Mouse (Mus musculus): ENCODE data around the gene Adgrl2.
A peak's percentile ranks its signal among the peaks of the same experiment; 100 is the strongest.

Adgrl2 gene

DNA sequence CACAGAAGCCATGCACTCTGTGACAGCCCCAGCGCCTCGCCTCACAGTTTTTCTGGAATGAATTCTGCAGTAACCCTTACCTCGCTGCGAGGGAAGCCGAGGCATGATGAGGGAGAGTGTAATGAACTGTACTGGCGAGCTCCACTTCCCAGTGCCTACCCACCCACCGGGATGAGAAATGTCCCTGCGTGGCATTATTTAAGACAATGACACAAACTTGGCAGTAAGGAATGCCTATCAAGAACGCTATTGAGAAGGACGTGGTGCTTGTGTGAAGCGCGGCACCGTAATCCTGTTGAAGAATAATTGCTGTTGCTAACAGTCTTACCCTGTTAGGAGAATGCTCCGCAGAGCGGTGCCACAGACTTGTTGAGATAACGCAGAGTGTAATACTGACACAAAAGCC, 13.2 kb downstream of the Adgrl2 start:
- no peak for DNase-seq (ENCODE audit: low read depth)

DNA sequence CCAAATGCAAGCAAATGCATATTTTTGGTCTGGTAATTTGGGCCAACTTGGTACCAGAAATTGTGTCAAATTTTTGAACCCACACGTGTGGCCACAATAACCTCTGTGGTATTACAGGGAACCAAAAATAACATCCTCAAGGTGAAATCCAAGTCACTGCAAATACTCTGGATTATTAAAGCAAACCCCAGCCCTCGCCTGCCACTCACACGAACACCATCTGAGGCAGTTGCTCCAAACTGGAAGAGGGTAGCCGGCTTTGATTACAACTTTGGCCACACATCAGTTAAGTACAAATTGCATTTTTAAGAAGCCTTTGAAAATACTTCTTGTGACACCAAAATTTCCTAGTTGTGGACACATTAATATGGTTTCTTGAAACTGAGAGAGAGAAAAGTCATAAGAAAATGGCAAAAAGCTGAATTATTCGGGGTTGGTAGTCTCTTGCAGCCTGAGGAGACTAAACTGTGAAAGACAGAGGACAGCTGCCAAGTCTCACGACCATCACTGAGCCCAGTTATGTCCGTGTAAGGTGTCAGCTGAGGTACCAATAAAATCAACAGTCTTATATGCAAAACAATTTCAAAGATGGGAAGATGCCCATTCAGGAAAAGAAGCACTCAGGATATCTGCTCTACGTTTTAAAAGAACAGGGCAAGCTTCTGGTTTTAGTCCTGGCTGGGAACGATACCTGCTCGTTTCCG, 18.3 kb downstream of the Adgrl2 start:
- no peak for DNase-seq (ENCODE audit: low read depth)

DNA sequence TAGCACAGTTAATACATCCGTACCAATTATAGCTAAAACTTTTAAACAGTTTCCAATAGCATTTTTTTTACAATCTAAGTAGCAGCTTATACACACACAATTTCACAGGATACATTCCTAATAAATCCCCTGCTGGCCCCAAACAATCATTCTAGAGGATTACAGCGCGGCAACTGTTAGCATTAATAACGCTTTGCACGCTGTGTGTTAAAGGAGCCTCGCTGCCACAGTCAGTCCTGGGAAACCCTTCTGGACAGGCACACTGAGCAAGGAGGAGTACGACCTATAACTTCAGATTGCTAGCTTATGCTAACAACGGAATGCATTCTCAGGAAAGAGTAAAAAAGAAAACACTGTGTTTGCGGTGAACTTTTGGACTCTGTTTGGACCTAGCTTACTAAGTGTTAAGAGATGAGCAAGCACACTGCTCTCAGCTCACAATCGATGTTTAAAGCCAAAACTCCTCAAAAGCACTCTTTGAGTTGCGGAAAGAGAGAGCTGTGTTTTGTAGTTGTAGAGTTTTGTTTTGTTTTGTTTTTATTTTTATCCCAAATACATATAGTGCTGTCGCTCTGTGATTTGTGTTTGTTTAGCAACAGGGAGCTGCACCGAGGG, 25.3 kb downstream of the Adgrl2 start:
- DNase-seq (ENCODE audit: low read depth) = no peak

DNA sequence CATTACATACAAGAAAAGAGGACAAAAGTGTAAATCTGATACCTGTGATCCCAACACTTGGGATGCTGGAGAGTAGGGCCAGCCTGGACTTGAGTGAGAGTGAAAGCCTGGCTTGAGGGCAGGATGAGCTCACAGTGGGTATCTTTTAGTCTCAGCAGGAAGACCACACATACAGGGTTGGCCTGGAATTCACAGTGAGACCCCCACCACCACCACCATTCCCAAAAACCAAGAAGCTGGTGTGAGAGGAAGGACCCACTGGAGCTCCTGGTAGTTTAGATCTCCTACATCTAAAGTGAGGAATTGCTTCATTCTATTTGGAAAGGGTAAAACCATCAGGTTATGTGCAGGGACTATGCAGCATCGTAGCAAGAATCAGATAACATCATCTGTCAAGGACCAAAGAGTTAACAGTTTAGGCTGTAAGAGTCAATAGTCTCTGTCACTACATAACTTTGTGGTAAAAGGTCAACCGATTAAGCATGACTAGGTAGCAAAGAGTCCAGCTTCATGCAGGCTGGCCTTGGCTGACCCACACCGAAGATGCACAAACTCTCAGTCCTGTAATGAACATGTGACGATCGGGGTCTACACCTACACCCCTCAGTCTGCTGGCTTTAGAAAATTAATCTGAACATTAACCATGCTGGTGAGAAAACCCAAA, 26.8 kb downstream of the Adgrl2 start:
- no peak for DNase-seq (ENCODE audit: low read depth)

DNA sequence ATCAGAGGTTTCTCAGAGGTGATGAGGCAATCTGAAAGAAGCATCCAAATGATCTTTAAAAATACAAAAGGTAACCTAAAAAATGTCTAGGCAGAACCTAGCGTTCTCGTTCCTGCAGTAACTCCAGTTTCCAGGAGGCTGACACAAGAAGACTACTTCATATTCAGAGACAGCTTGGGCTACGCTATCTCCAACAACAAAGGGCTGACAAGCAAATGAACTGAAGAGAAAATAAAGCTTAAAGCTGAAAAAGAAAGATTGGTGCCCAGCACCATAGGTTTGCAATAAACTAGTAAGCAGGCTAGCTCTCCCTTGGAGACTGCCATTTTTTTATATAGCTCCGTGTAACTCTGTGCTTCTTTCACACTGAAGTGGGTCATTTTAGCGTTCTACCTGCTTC, 28.7 kb downstream of the Adgrl2 start:
- no peak for DNase-seq (ENCODE audit: low read depth)

DNA sequence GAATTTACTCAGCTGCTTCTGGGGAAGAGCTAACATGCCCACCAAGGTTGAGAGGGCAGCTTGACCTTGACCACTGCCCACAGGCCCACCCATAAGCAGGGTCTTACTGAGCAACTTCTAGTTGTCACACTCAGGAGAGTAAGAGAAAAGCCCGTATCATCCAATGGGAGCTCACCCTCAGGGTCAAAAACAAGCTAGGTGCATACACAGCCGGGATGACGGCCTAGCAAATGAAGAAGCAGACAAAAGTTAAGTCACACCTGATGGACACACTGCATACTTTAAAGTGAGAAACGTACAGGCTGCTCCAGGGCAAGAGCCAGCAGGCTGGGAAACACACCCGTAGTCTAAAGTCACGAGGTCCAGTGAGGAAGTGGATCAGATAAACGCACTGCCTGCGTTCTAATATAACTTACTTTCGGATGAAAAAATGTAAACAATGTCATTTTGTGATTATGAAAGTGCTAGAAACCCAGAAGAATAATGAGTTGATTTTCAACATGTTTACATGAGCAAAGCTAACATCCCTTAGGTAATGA, 29.5 kb downstream of the Adgrl2 start:
- DNase-seq (ENCODE audit: low read depth) = no peak

DNA sequence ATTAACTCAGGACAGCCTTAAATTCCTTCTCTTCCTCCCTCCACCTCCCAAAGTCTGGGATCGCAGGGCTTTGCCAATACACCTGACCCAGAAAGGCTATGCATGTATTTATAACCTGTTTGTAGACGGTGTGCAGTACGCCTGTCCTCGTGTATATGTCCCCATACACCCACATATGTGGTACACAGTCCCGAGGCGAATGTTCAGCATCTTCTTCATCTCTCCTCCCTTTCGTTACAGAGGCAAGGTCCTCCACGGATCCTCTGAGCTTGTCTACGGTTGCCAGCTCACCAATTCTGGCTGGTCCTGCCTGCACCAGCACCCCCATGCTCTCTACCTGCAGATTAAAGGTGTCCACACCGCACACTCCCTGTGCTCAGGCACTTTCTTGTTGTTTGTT, 30.1 kb downstream of the Adgrl2 start:
- DNase-seq (ENCODE audit: low read depth) = no peak

DNA sequence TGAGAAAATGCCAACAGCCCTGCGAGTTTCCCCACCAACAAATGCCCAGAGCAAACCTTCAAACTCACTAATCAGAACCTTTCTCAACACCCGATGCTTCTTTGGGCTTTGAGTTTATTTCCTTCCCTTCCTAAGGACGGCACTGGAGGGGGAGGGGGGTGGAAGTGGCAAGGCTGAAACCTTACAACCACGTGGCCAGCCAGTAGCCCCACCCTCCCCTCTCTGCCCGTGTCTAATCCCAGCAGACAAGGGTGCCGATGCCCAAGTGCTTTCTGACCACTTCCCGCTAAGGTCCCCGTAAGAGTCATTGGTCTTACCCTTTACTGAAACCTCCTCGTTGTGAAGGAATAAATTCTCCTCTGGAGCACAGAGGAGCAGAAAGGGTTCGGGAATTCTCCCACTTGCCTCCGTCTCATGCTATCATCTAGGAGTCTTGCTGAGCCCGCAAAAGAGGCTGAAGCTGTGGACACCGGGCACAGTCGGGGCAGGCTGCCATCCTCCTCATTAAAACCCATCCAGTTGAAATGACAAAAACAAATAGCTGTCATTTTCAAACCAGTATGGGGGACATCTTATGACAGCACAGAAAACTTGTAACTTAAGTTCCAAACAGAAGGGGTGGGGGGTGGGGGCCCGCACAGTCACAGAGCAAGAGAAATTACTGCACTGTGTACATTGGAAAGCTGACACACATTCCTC, 30.9 kb downstream of the Adgrl2 start:
- no peak for DNase-seq (ENCODE audit: low read depth)

DNA sequence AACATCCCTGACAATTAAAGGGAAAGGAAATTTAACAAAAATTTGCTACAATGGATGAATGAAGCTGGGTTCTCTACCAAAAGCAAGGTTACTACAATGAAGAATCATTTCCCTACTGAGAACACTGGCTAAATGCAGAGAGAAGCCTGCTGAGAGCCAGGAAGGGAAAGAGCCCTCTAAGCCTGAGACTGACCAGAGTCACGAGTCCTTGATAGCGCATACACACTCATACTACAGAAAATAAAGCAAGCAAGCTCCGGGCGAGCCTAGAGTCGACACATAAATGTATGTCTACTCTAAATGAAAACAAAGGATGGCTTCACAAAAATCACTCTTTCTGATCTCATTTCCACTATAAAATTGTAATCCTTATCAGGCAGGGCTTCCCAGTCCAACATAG, 31.6 kb downstream of the Adgrl2 start:
- no peak for DNase-seq (ENCODE audit: low read depth)

DNA sequence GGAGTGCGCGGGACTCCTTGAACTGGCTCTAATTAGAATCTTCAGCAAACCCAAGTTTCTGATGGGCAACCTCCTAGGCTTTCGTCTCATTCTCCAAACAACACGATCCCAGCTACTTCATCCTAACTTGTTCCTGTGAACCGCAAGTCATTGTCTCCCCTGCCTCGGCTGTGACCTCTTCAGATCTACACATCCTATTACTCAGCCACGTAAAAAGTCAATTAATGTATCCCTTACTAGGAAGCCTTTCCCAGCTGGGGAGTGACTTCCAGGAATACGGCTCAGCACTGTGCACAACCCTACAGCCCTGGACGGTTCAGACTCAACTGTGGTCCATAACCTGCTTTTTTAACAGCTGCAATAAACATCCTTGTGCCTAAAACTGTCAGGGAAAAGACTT, 32.2 kb downstream of the Adgrl2 start:
- no peak for DNase-seq (ENCODE audit: low read depth)

DNA sequence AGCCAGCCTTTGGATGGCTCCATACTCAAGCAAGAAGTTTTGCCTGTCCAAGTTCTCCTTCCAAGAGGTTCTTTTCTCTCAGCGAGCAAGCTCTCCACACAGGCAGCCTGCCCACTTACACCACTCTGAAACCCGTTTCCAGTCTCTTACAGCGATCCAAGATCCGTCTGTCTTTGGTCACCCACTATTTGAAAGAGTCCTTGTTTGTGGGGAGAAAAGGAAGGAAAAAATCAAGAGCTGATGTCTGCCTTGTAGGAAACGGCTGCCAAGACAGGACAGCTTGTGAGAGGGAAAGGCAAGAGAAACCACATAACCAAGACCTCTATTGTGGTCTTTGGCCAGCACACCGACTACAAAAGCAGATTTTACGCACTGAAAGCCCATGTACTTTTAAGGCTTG, 33.5 kb downstream of the Adgrl2 start:
- DNase-seq (ENCODE audit: low read depth) = no peak

DNA sequence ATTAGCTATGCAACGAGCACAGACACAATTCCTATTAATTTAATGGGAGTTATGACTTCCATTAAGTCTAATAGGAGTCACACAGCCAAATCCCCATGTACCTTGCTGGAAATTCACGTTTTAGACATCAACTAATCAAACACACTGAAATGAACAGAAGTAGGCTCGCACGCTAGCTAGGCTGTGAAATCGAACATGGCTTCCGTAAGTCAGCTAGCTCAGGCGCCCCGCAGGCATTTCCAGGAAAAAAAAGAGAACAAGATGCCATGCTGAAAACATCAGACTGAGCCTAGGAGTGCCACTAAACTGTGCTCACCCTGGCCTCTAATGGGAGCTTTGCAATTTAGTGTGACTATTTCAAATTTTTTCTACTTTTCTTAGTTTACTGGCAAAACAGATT, 40.6 kb downstream of the Adgrl2 start:
- DNase-seq (ENCODE audit: low read depth) = no peak

DNA sequence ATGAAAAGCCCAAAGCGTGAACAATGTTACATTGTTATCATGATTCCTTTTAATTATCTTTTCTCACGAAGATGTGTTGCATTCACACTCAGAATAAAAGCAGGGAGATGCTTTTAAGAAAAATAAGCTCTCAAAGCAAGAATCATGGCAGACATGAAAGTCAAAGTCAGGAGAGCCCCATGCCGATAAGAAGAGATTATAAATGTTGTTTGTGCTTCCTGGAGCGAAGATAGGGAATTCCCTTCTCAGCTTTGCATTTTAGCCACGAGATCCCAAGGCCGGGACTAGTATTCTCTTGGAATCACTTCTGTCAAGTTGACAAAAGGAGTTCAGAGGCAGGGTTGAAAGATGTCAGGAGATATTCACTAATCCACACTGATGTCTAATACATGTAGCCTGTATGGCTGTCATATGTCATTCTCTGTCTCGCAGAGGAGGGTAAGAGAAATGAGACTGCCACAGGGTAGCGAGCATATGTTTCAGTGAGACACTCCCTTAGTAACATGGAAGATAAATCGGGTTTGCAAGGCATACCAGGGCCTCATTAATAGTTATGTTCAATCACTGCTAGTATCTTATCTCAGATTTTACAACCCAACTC, 42.5 kb downstream of the Adgrl2 start:
- DNase-seq (ENCODE audit: low read depth) = no peak

DNA sequence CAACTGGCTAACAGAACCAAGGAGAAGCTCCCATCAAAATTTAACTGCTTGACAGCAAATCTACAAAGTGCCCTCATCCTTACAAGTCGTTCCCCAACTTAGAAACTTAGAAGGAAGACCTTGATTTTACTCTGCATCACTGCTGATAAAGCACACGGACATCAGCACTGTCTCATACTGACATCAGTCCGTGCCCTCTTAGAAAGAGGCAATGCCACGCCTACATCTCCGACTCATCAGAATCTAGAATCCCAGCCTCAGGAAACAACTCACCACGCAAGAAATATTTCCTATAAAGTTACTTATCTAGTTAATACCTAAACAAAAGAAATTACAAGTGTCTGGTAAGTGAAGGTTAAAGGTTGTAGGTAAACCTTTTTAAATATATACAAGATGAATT, 43.1 kb downstream of the Adgrl2 start:
- DNase-seq (ENCODE audit: low read depth) = peak; percentile 30

DNA sequence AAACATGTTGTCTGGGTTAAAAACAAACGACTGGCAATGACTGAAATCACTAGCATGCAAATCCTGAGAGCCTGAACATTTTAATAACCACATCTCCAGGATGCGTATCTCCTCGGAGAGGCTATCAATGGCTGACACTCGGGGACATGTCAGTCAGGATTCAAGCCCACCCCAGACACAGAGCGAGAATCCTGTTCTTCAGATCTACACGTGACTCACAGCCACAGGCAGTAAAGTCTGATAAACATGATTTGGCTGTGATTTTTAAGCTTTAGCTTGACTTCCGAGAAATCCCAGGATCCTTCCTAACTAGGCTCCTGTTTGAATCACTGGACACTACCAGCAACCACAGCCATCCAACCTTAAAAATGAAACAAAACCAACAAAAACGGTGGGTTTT, 44.8 kb downstream of the Adgrl2 start:
- DNase-seq (ENCODE audit: low read depth) = no peak

DNA sequence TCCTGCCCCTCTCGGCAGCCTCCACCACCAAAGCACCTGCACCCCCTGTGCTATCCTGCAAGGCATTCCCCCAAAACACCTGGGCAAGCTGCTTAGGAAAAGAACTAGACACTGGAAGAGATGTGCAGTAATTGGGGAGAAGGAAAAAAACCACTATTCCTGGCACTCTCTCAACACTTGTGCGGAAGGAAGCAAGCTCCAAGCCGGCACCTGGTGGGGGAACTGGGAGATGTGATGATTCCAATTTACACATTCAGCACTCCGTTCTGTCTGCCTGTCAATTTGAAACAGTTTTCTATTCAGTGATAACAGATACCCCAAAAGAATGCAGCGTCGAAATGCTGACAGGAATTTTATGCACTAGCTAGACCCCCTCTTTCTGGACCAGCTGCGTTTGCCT, 50.9 kb downstream of the Adgrl2 start:
- no peak for DNase-seq (ENCODE audit: low read depth)

DNA sequence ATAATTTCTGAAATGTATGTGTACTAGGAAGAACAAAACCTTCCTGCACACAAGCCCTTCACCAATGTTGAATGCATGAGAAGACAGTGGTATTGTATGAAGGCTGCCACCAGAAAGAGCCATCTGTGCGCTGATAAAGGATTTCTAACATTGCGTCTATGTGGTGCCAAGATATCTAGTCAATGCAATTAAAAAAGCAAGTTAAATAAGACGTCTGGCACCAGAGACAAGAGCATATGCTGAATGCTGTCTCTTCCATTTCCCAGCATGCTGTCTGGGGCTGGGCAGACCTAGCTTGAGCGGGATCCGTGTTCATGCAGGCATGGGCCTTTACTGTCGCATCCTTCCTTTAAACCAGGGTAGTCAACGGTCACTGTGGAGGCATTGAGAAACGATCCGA, 55.3 kb downstream of the Adgrl2 start:
- no peak for DNase-seq (ENCODE audit: low read depth)

DNA sequence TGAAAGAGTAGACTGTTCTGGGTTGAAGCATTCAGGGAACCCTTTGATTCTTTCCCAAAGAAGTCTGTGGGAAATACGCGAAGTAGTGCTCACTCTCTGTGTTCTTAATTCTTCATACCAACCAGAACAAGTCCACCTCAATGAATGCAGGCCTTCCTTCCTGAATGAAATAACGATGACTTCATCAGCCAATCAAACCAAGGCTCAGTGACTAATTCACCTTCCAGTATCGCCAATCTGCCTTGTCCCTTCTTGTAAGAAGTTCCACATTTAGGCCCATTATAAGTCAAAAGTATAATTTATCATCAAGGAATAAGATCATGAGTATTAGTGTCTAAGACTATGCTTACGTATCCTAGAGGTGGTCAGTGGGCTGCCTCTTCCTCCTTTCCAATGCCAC, 56.1 kb downstream of the Adgrl2 start:
- no peak for DNase-seq (ENCODE audit: low read depth)

DNA sequence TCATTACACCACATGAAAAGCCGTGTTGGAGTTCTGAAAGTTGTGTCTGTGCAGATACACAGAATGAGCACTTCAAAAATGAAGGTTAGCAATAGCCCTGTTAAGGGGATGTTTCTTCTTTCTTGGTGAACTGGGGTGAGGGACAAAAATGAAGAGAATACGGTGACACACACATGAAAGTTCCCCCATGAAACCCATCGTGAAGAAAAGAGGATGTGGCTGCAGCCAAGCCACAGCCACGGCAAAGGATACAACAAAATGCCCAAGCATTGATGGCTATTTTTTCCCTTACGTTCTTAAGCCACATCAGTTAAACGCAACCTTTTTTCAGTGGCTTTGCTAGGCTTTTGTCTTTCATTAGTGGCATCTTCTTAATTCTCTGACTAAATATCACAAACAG, 57.2 kb downstream of the Adgrl2 start:
- no peak for DNase-seq (ENCODE audit: low read depth)

DNA sequence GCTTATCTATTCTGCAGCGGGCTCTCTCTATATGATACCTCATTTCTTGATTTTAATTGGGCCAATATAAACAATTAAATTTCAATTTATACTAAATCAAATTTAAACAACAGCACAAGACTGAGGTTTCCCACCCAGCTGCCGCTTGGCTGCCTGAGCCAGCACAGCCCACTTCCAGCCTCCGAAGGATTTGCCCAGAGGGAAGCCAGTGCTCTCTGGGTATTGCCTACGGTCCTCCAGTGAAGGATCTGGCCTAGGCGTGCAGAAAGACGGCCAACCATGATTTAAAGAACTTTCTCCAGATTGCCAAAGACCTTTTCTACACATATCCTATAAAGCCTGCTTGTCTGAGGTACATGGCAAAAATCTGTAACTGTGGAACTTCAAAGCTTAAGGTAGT, 59.4 kb downstream of the Adgrl2 start:
- no peak for DNase-seq (ENCODE audit: low read depth)

DNA sequence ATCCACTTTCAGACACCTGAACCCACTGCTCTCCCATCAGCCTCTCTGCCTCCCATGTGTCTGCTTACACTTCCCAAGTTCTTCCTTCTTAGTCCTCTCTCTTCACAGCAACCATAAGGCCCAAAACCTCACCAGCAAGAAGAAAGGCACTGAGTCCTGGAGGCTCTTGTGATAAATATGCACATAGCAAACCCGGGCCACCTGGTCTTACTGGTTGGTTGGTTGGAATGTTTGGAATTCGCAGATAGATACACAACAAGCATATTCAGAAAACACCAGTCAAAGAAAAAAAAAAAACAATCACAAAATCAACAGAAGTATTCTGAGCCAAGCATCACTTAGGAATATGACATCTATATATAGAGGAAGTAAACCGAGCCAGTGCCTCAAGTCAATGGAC, 64.0 kb downstream of the Adgrl2 start:
- no peak for DNase-seq (ENCODE audit: low read depth)

DNA sequence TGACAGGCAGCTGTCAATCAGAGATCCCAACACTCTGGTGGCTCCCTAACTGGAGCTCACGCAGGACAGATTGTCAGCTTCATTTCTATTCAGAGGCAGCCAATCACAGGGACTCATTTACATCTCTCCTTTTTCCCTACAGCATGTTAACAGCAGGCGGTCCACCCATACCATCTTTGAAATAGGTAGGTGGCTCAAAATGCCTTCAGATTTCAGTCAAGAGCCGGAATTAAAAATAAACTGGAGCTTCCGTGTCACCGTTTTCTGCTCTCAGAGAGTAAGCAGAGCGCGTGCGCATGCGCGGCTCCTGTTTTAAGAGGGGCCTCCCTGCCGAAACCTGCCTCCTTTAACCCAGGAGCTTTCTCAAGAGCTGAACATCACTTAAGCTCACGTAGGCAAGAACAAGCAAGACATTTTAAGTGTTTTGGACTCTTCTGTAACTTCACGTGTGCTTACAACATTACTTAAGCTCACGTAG, 67.7 kb downstream of the Adgrl2 start:
- no peak for DNase-seq (ENCODE audit: low read depth)

Measured in NIH3T3 (cell line).